Mouse (Mus musculus): Measurements from ENCODE around the gene Inpp1. TPM values are rescaled to one million over a fixed set of nuclear protein-coding genes. Genes with fewer than 3 reads are reported as not detected.

The Inpp1 gene
- total and polyA plus RNA-seq, 2 experiments from 2014 or later: 39.2 to 41.7 TPM

- WGBS: 82% methylated on average over 5 of the region's 5 CpGs
- no peaks in the 10 kb centered on the region for H3K27me3 ChIP-seq (ENCODE audit: insufficient read depth, low read length)
- H3K4me1 ChIP-seq (ENCODE audit: insufficient read depth, low read length): no peaks in the 10 kb centered on the region
Measured at GRCm38 (mm10) chr1:52742567-52742966, 74.9 kb downstream of the Inpp1 start.

More at GRCm38 (mm10) chr1:52742567-52742966, 74.9 kb downstream of the Inpp1 start:
- ATAC-seq (no peak), DNase-seq (ENCODE audit: low spot score) (no peak)
- Histone ChIP-seq H3K9me3 (ENCODE audit: low read length) (no peaks in the 10 kb centered on the region), H3K27ac (no peak overlapping the region), H3K36me3 (ENCODE audit: insufficient read depth, low read length) (no peaks in the 10 kb centered on the region), H3K9ac (replicated peaks; ENCODE audit: low read length) (no peak overlapping the region), H3K4me3 (ENCODE audit: low read length) (no peak overlapping the region), H3K4me2 (ENCODE audit: low read depth, low read length) (no peak overlapping the region)
- no peak for TF ChIP-seq CTCF (IDR thresholded peaks at IDR 0.05; ENCODE audit: low read depth)

Other genes starting within 250 kb of the Inpp1 start
- gene Nemp2, start 187.0 kb downstream of the Inpp1 start, total RNA-seq (2014; rRNA removed): 9.6 and 15.4 TPM in 2 replicates
- 4.4 and 4.5 TPM in 2 replicates for gene Nemp2, start 187.0 kb downstream of the Inpp1 start, polyA plus RNA-seq (2015; fragmentation: Nextera tagmentation; extraction: Ambion mirVana)
- 42.8 and 47.0 TPM in 2 replicates for gene Mfsd6, start 90.2 kb downstream of the Inpp1 start, total RNA-seq (2014; rRNA removed)
- gene Mfsd6, start 90.2 kb downstream of the Inpp1 start, polyA plus RNA-seq (2015; fragmentation: Nextera tagmentation; extraction: Ambion mirVana): 9.1 and 10.6 TPM in 2 replicates
- gene Hibch, start 27.2 kb upstream of the Inpp1 start, total RNA-seq (2014; rRNA removed): 17.0 and 18.0 TPM in 2 replicates
- 20.9 and 22.9 TPM in 2 replicates for gene Hibch, start 27.2 kb upstream of the Inpp1 start, polyA plus RNA-seq (2015; fragmentation: Nextera tagmentation; extraction: Ambion mirVana)
- gene 1700019D03Rik, start 202.5 kb upstream of the Inpp1 start, total RNA-seq (2014; rRNA removed): 2.8 and 6.4 TPM in 2 replicates
- 5.5 and 7.1 TPM in 2 replicates for gene 1700019D03Rik, start 202.5 kb upstream of the Inpp1 start, polyA plus RNA-seq (2015; fragmentation: Nextera tagmentation; extraction: Ambion mirVana)
- gene Mstn, start 244.0 kb upstream of the Inpp1 start, total RNA-seq (2014; rRNA removed): 0.11 and 0.31 TPM in 2 replicates
- gene Mstn, start 244.0 kb upstream of the Inpp1 start, polyA plus RNA-seq (2015; fragmentation: Nextera tagmentation; extraction: Ambion mirVana): 0.32 and 0.39 TPM in 2 replicates